ENCODE assay signal across 28 mouse cellular contexts in the genomic region with DNA sequence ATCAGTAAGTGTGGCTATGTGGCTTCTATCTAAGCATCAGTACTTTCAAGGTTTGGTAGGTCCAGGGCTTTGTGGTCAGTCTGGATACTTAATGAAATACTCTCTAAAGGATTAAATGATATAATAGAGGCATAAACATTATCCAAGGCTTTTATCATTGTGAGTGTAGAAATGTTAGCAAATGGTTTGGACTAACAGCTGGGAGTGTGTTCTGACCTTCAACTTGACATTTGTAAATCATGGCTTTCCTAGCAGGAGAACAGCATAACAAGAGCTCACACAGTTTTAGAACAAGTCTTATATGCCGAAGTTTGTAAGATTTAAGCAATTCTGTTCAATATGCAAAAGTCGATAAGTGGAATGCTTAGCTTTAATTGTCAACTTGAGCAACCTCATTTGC.
"Had no signal": no experiment of that assay in that cellular context is flagged by ENCODE, and none has a peak within 500 bp of the region (broad histone marks: within the 10 kb centered on the region; RNA-seq: fewer than 3 reads in every experiment).

No protein-coding gene starts in this region.

- H3K9me3 ChIP-seq: embryonic facial prominence, embryonic 10.5 days; embryonic facial prominence, embryonic 12.5 days; embryonic facial prominence, embryonic 15.5 days; forebrain, embryonic 13.5 days; forebrain, embryonic 15.5 days had no signal

- H3K27me3 ChIP-seq: embryonic facial prominence, embryonic 12.5 days; embryonic facial prominence, embryonic 15.5 days; forebrain, embryonic 12.5 days; forebrain, embryonic 13.5 days; forebrain, embryonic 15.5 days had no signal

- H3K27ac ChIP-seq: embryonic facial prominence, embryonic 10.5 days; embryonic facial prominence, embryonic 13.5 days; embryonic facial prominence, embryonic 15.5 days; forebrain, embryonic 10.5 days; forebrain, embryonic 12.5 days; forebrain, embryonic 13.5 days; forebrain, embryonic 15.5 days; gastrocnemius, adult 2 months; heart, adult 2 months had no signal

- H3K4me3 ChIP-seq: embryonic facial prominence, embryonic 10.5 days; embryonic facial prominence, embryonic 12.5 days; embryonic facial prominence, embryonic 13.5 days; embryonic facial prominence, embryonic 15.5 days; erythroblast, embryonic 14.5 days; forebrain, embryonic 10.5 days; forebrain, embryonic 12.5 days; forebrain, embryonic 13.5 days; forebrain, embryonic 15.5 days; gastrocnemius, adult 2 months; heart, adult 2 months had no signal

- H3K9ac ChIP-seq: embryonic facial prominence, embryonic 12.5 days; embryonic facial prominence, embryonic 13.5 days; embryonic facial prominence, embryonic 15.5 days; forebrain, embryonic 12.5 days; forebrain, embryonic 13.5 days; forebrain, embryonic 15.5 days; forebrain, postnatal 0 days had no signal

- ATAC-seq: forebrain, embryonic 13.5 days; forebrain, embryonic 14.5 days; forebrain, embryonic 15.5 days; forebrain, embryonic 16.5 days; forebrain, postnatal 0 days had no signal

- DNase-seq: cerebellum, adult 2 months; cerebellum, adult 8-10 months; cerebellum, adult 9-10 months; cerebellum, adult 9-11 months; cerebellum, postnatal 10 days; cerebellum, postnatal 14 days; cerebellum, postnatal 25 days; cerebellum, postnatal 36 days; embryo, embryonic 11 days; forebrain, postnatal 0 days; gastrocnemius, adult 2 months; gastrocnemius, postnatal 10 days; gastrocnemius, postnatal 14 days; gastrocnemius, postnatal 25 days; gastrocnemius, postnatal 36 days; heart, adult 18-20 months; heart, adult 2 months had no signal

- H3K36me3 ChIP-seq: embryonic facial prominence, embryonic 10.5 days; embryonic facial prominence, embryonic 12.5 days; embryonic facial prominence, embryonic 13.5 days; embryonic facial prominence, embryonic 15.5 days; forebrain, embryonic 10.5 days; forebrain, embryonic 12.5 days; forebrain, embryonic 15.5 days had no signal

- H3K4me2 ChIP-seq: embryonic facial prominence, embryonic 12.5 days; embryonic facial prominence, embryonic 13.5 days; embryonic facial prominence, embryonic 15.5 days; forebrain, embryonic 12.5 days; forebrain, embryonic 13.5 days; forebrain, embryonic 15.5 days had no signal

- H3K4me1 ChIP-seq: forebrain, embryonic 12.5 days; forebrain, embryonic 13.5 days; forebrain, embryonic 15.5 days had no signal
